Mouse (Mus musculus) myocyte (in vitro differentiated cells): Measurements from ENCODE around the gene Ccdc17. TPM values are rescaled to one million over a fixed set of nuclear protein-coding genes. Genes with fewer than 3 reads are reported as not detected.

Experiments used
- H3K27me3 ChIP-seq: one replicate; pipeline ENCODE4 v1.6.1; 2011; ENCODE audit not compliant: control insufficient read depth, insufficient read depth, insufficient read length
- H3K36me3 ChIP-seq: one replicate; pipeline ENCODE4 v1.6.1; 2011; ENCODE audit not compliant: control insufficient read depth, insufficient read depth
- H3K4me2 ChIP-seq: one replicate; pipeline ENCODE4 v1.6.1; 2011; ENCODE audit warnings: low read depth, control low read depth
- H3K4me3 ChIP-seq: one replicate; pipeline ENCODE4 v1.5.1; 2011; ENCODE audit warnings: mild to moderate bottlenecking, control low read depth, moderate library complexity
- H3K79me2 ChIP-seq: one replicate; pipeline ENCODE4 v1.6.1; 2011; ENCODE audit not compliant: control insufficient read depth, insufficient read depth
- H3ac ChIP-seq: one replicate; pipeline ENCODE4 v1.6.1; 2011; ENCODE audit not compliant: control insufficient read depth, insufficient read length
- CEBPB ChIP-seq: IDR thresholded peaks from 2 replicates; pipeline ENCODE4 v1.6.1; 2011; ENCODE audit warnings: mild to moderate bottlenecking, moderate library complexity; ENCODE audit not compliant: poor library complexity, insufficient read depth, severe bottlenecking
- E2F4 ChIP-seq: IDR thresholded peaks from one replicate; pipeline ENCODE4 v1.6.1; 2011; ENCODE audit warnings: mild to moderate bottlenecking, control low read depth, moderate library complexity; ENCODE audit not compliant: insufficient read depth
- MAX ChIP-seq: IDR thresholded peaks from one replicate; pipeline ENCODE4 v1.6.1; 2011; ENCODE audit warnings: low read depth, mild to moderate bottlenecking, control low read depth
- MYOD1 ChIP-seq, 3 experiments: IDR thresholded peaks; one replicate each; pipeline ENCODE4 v1.6.1; 2011; ENCODE audit warnings: control low read depth in 2 of 3, low read depth in 2 of 3, mild to moderate bottlenecking in 2 of 3, moderate library complexity in 1 of 3; ENCODE audit not compliant: insufficient read length in 2 of 3, control insufficient read depth in 1 of 3
- MYOG ChIP-seq, 3 experiments: IDR thresholded peaks; one replicate each; pipeline ENCODE4 v1.6.1; 2011; ENCODE audit warnings: control low read depth in 2 of 3, low read depth in 2 of 3, mild to moderate bottlenecking in 2 of 3; ENCODE audit not compliant: insufficient read length in 2 of 3, control insufficient read depth in 1 of 3, insufficient read depth in 1 of 3
- POLR2A ChIP-seq: IDR thresholded peaks from one replicate; pipeline ENCODE4 v1.6.1; 2011; ENCODE audit warnings: low read depth, mild to moderate bottlenecking, control low read depth, moderate library complexity; ENCODE audit not compliant: insufficient read length
- POLR2AphosphoS2 ChIP-seq: IDR thresholded peaks from one replicate; pipeline ENCODE4 v1.6.1; 2011; ENCODE audit warnings: low read depth, control low read depth; ENCODE audit not compliant: insufficient read length
- REST ChIP-seq: IDR thresholded peaks from one replicate; pipeline ENCODE4 v1.6.1; 2011; ENCODE audit warnings: mild to moderate bottlenecking, control low read depth, moderate library complexity; ENCODE audit not compliant: insufficient read depth, insufficient read length
- SRF ChIP-seq: IDR thresholded peaks from one replicate; pipeline ENCODE4 v1.6.1; 2011; ENCODE audit warnings: low read depth; ENCODE audit not compliant: control insufficient read depth, insufficient read length
- TCF12 ChIP-seq: IDR thresholded peaks from one replicate; pipeline ENCODE4 v1.6.1; 2011; ENCODE audit warnings: mild to moderate bottlenecking, control low read depth; ENCODE audit not compliant: poor library complexity, insufficient read depth, severe bottlenecking
- TCF3 ChIP-seq: IDR thresholded peaks from one replicate; pipeline ENCODE4 v1.6.1; 2011; ENCODE audit warnings: low read depth, control low read depth; ENCODE audit not compliant: insufficient read length
- USF1 ChIP-seq: IDR thresholded peaks from one replicate; pipeline ENCODE4 v1.6.1; 2011; ENCODE audit warnings: low read depth, mild to moderate bottlenecking, control low read depth, moderate library complexity
- polyA plus RNA-seq: library from polyadenylated mRNA; unstranded; fragments of >200 nt; fragmentation: generic; extraction: Trizol; gene quantifications from one replicate; pipeline ENCODE4 v1.2.1, GENCODE M21; 2012; ENCODE audit warnings: missing spikeins

Ccdc17 gene
- polyA plus RNA-seq, 1 experiment = 0.55 TPM

- Histone ChIP-seq H3K36me3 (peaks cover 18% of the 10 kb centered on the region), H3ac (no peak overlapping the region), H3K27me3 (no peaks in the 10 kb centered on the region), H3K4me2 (peak overlapping the region; percentile 87), H3K4me3 (peak overlapping the region; percentile 79), H3K79me2 (peaks cover 70% of the 10 kb centered on the region)
- TF ChIP-seq TCF12 (no peak), MYOG (IDR thresholded peaks at IDR 0.05; ENCODE audit: control insufficient read depth in 1 of 3, insufficient read depth in 1 of 3, insufficient read length in 2 of 3, low read depth in 2 of 3) (no peak), CEBPB (no peak), POLR2AphosphoS2 (no peak), MYOD1 (IDR thresholded peaks at IDR 0.05; ENCODE audit: control insufficient read depth in 1 of 3, insufficient read length in 2 of 3, low read depth in 2 of 3) (no peak), E2F4 (no peak), SRF (no peak), TCF3 (no peak), USF1 (no peak), POLR2A (no peak), REST (no peak), MAX (no peak)
These were observed 53.0 kb downstream of the Ccdc17 start for GRCm38 (mm10) chr4:116649411-116649810.

Other genes starting within 250 kb of the Ccdc17 start
- gene Mast2, start 132.5 kb upstream of the Ccdc17 start, polyA plus RNA-seq = 48.9 TPM
- gene Ipp, start 89.1 kb upstream of the Ccdc17 start, polyA plus RNA-seq = 5.1 TPM
- 17.0 TPM for gene Tmem69, start 40.7 kb upstream of the Ccdc17 start, polyA plus RNA-seq
- 18.1 TPM for gene Gpbp1l1, start 39.0 kb upstream of the Ccdc17 start, polyA plus RNA-seq
- 20.0 TPM for gene Nasp, start 31.3 kb downstream of the Ccdc17 start, polyA plus RNA-seq
- 746 TPM for gene Akr1a1, start 55.0 kb downstream of the Ccdc17 start, polyA plus RNA-seq
- 231 TPM for gene Prdx1, start 88.9 kb downstream of the Ccdc17 start, polyA plus RNA-seq
- gene Mmachc, start 111.8 kb downstream of the Ccdc17 start, polyA plus RNA-seq = 17.2 TPM
- gene Ccdc163, start 111.9 kb downstream of the Ccdc17 start, polyA plus RNA-seq = 18.9 TPM
- 3.8 TPM for gene Tesk2, start 124.3 kb downstream of the Ccdc17 start, polyA plus RNA-seq
- gene Toe1, start 211.0 kb downstream of the Ccdc17 start, polyA plus RNA-seq = 15.4 TPM
- 3.4 TPM for gene Mutyh, start 211.1 kb downstream of the Ccdc17 start, polyA plus RNA-seq
- gene Hpdl, start 225.1 kb downstream of the Ccdc17 start, polyA plus RNA-seq = 1.5 TPM